In the genomic region with DNA sequence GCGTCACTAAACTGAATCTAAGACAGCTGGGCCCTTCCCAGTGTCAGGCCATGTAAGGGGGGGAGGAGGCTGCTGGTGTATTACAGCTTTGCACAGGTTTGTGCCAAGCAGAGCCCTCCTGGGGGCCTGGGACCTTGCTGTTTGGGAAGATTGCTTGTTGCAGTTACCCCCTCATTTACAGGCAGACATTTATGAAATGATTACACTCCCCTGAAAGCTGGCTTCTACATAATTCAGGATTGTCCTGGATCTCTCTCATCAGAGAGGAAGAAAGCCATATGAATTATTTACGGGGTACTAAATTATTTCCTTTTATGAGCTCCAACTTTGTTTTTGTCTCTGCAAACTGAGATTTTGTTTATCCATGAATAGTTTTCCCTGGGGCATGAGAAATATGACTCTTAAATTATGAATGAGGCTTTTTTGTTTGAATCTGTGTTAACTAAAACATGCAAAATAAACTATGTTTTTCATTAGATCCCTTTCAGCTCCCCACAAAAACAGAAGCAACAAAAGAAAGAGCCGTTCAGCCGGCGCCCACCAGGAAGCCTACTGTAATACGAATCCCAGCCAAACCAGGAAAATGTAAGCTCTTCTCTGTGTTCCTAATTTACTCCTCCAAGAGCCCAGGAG, we compare ENCODE assay signal across 9 mouse cellular contexts. TPM values are rescaled to one million over a fixed set of nuclear protein-coding genes. Genes with fewer than 3 reads are reported as not detected.
DNase-seq lines count a peak whose midpoint lies in the region; ATAC-seq and TF ChIP-seq lines count a peak whose summit lies in the region.
"Had no signal": no experiment of that assay in that cellular context is flagged by ENCODE, and none has a peak within 500 bp of the region (broad histone marks: within the 10 kb centered on the region; RNA-seq: fewer than 3 reads in every experiment).

No protein-coding gene starts in this region.

- H3K4me2 ChIP-seq in midbrain, embryonic 13.5 days (replicated peaks), result no peak overlapping the region; the same call in 1 of the 2 replicates
- H3K4me2 ChIP-seq in midbrain, embryonic 11.5 days, result no peak overlapping the region
- H3K4me2 ChIP-seq in forebrain, embryonic 12.5 days, result no peak overlapping the region
- no peak overlapping the region; the same call in 1 of the 2 replicates for H3K4me2 ChIP-seq in hindbrain, postnatal 0 days (ENCODE audit: low read depth, low read length)
- no peak overlapping the region for H3K4me2 ChIP-seq in neural tube, embryonic 14.5 days (ENCODE audit: low read depth, low read length)

- ATAC-seq in midbrain, embryonic 13.5 days, result peak; percentile 82
- no peak for ATAC-seq in midbrain, embryonic 11.5 days (ENCODE audit: low FRiP score)
- ATAC-seq in forebrain, embryonic 12.5 days (ENCODE audit: low FRiP score), result no peak
- 0 out of 2 replicates have a peak, but pooled peaks have one; percentile 51 for ATAC-seq in hindbrain, postnatal 0 days
- peak; percentile 92 for ATAC-seq in neural tube, embryonic 14.5 days (ENCODE audit: low read depth)

- WGBS in midbrain, embryonic 13.5 days, result 27% methylated on average over 6 of the region's 6 CpGs
- WGBS in midbrain, embryonic 11.5 days, result 50% methylated on average over 6 of the region's 6 CpGs
- WGBS in forebrain, embryonic 12.5 days, result 28% methylated on average over 6 of the region's 6 CpGs
- 17% methylated on average over 6 of the region's 6 CpGs for WGBS in hindbrain, postnatal 0 days
- WGBS in neural tube, embryonic 14.5 days, result 28% methylated on average over 6 of the region's 6 CpGs

- H3K36me3 ChIP-seq in midbrain, embryonic 13.5 days, result no peaks in the 10 kb centered on the region
- no peaks in the 10 kb centered on the region for H3K36me3 ChIP-seq in midbrain, embryonic 11.5 days (ENCODE audit: control insufficient read depth, insufficient read depth, low read length)
- no peaks in the 10 kb centered on the region for H3K36me3 ChIP-seq in forebrain, embryonic 12.5 days (replicated peaks)
- no peaks in the 10 kb centered on the region for H3K36me3 ChIP-seq in hindbrain, postnatal 0 days (ENCODE audit: insufficient read depth, low read length)
- H3K36me3 ChIP-seq in neural tube, embryonic 14.5 days (ENCODE audit: control insufficient read depth, insufficient read depth, low read length), result no peaks in the 10 kb centered on the region

- peak overlapping the region; percentile 76 for H3K27ac ChIP-seq in midbrain, embryonic 13.5 days
- no peak overlapping the region for H3K27ac ChIP-seq in midbrain, embryonic 11.5 days (ENCODE audit: low read depth, low read length)
- H3K27ac ChIP-seq in forebrain, embryonic 12.5 days, result peak overlapping the region; percentile 56
- peak overlapping the region; percentile 36; the same call in 1 of the 2 replicates for H3K27ac ChIP-seq in hindbrain, postnatal 0 days
- H3K27ac ChIP-seq in neural tube, embryonic 14.5 days (ENCODE audit: low read depth, low read length), result peak overlapping the region; percentile 81
- H3K27ac ChIP-seq: gastrocnemius, adult 2 months had no signal

- H3K4me3 ChIP-seq in midbrain, embryonic 13.5 days (replicated peaks), result no peak overlapping the region
- H3K4me3 ChIP-seq in midbrain, embryonic 11.5 days (ENCODE audit: low read depth, low read length), result no peak overlapping the region
- no peak overlapping the region for H3K4me3 ChIP-seq in forebrain, embryonic 12.5 days (replicated peaks)
- H3K4me3 ChIP-seq in hindbrain, postnatal 0 days (ENCODE audit: low read length), result no peak overlapping the region
- H3K4me3 ChIP-seq in neural tube, embryonic 14.5 days (ENCODE audit: low read depth, low read length), result no peak overlapping the region
- H3K4me3 ChIP-seq: gastrocnemius, adult 2 months had no signal

- no peak for DNase-seq in midbrain, embryonic 11.5 days (ENCODE audit: low spot score, missing footprints)
- DNase-seq in hindbrain, postnatal 0 days (ENCODE audit: low spot score), result peak; percentile 62
- DNase-seq in thymus, postnatal 0 days (ENCODE audit: low spot score), result no peak
- DNase-seq in embryo, embryonic 9.5 days (ENCODE audit: extremely low spot score), result no peak
- DNase-seq: gastrocnemius, adult 2 months; lung, postnatal 14 days had no signal

- peaks cover 28% of the 10 kb centered on the region for H3K4me1 ChIP-seq in midbrain, embryonic 13.5 days (replicated peaks)
- no peaks in the 10 kb centered on the region for H3K4me1 ChIP-seq in midbrain, embryonic 11.5 days (ENCODE audit: control insufficient read depth, insufficient read depth, low read length)
- peaks cover 15% of the 10 kb centered on the region for H3K4me1 ChIP-seq in forebrain, embryonic 12.5 days
- H3K4me1 ChIP-seq in hindbrain, postnatal 0 days (ENCODE audit: insufficient read depth, low read length), result 0 out of 2 replicates have a peak, but pooled peaks cover 2% of the 10 kb centered on the region
- peaks cover 14% of the 10 kb centered on the region for H3K4me1 ChIP-seq in neural tube, embryonic 14.5 days (ENCODE audit: control insufficient read depth, insufficient read depth, low read length)

- H3K9me3 ChIP-seq in midbrain, embryonic 13.5 days, result no peaks in the 10 kb centered on the region
- no peaks in the 10 kb centered on the region for H3K9me3 ChIP-seq in midbrain, embryonic 11.5 days (ENCODE audit: control insufficient read depth, low read length)
- no peaks in the 10 kb centered on the region for H3K9me3 ChIP-seq in forebrain, embryonic 12.5 days
- no peaks in the 10 kb centered on the region for H3K9me3 ChIP-seq in hindbrain, postnatal 0 days (ENCODE audit: low read length)
- no peaks in the 10 kb centered on the region for H3K9me3 ChIP-seq in neural tube, embryonic 14.5 days (ENCODE audit: control insufficient read depth, low read length)

- no peaks in the 10 kb centered on the region for H3K27me3 ChIP-seq in midbrain, embryonic 13.5 days
- H3K27me3 ChIP-seq in midbrain, embryonic 11.5 days (ENCODE audit: control insufficient read depth, insufficient read depth, low read length), result no peaks in the 10 kb centered on the region
- no peaks in the 10 kb centered on the region for H3K27me3 ChIP-seq in forebrain, embryonic 12.5 days
- no peaks in the 10 kb centered on the region for H3K27me3 ChIP-seq in hindbrain, postnatal 0 days (ENCODE audit: insufficient read depth, low read length)
- H3K27me3 ChIP-seq in neural tube, embryonic 14.5 days (ENCODE audit: control insufficient read depth, insufficient read depth, low read length), result no peaks in the 10 kb centered on the region

- no peak overlapping the region for H3K9ac ChIP-seq in midbrain, embryonic 13.5 days (replicated peaks)
- H3K9ac ChIP-seq in midbrain, embryonic 11.5 days (ENCODE audit: low read length), result no peak overlapping the region
- H3K9ac ChIP-seq in forebrain, embryonic 12.5 days, result no peak overlapping the region
- H3K9ac ChIP-seq in hindbrain, postnatal 0 days (replicated peaks; ENCODE audit: low read length), result no peak overlapping the region
- no peak overlapping the region for H3K9ac ChIP-seq in neural tube, embryonic 14.5 days (replicated peaks; ENCODE audit: low read depth, low read length)

- no peak for TF ChIP-seq CTCF in hindbrain, postnatal 0 days (IDR thresholded peaks at IDR 0.05; ENCODE audit: low read depth)

RNA-seq across cellular contexts. Expression of a gene that starts 49.2 kb away (rescaled TPM):
- polyA plus RNA-seq in midbrain, embryonic 13.5 days (2015; fragmentation: Nextera tagmentation; extraction: Ambion mirVana), result 722 and 731 TPM in 2 replicates
- polyA plus RNA-seq in midbrain, embryonic 11.5 days (2014; fragmentation: Nextera tagmentation; extraction: Ambion mirVana), result 1,104 and 1,128 TPM in 2 replicates
- 862 and 915 TPM in 2 replicates for polyA plus RNA-seq in forebrain, embryonic 12.5 days (2016; fragmentation: Nextera tagmentation; extraction: Ambion mirVana)
- 388 and 391 TPM in 2 replicates for total RNA-seq in hindbrain, postnatal 0 days (2014; rRNA removed)
- polyA plus RNA-seq in hindbrain, postnatal 0 days (2015; fragmentation: Nextera tagmentation; extraction: Ambion mirVana), result 638 and 648 TPM in 2 replicates
- polyA plus RNA-seq in neural tube, embryonic 14.5 days (2014; fragmentation: Nextera tagmentation; extraction: Ambion mirVana), result 560 and 650 TPM in 2 replicates
- polyA plus RNA-seq in thymus, postnatal 0 days (2015; fragmentation: Nextera tagmentation; extraction: Ambion mirVana), result 2,095 and 2,119 TPM in 2 replicates

Comparison
In these comparisons a context has a peak if more than half of its experiments do, and no peak if none do; other contexts are left out.
1. ATAC-seq: peak in midbrain, embryonic 13.5 days (single experiment), hindbrain, postnatal 0 days (single experiment) and neural tube, embryonic 14.5 days (single experiment); none in midbrain, embryonic 11.5 days (single experiment) and forebrain, embryonic 12.5 days (single experiment).